Mouse (Mus musculus): ENCODE data around the gene Gm8773.
A peak's percentile ranks its signal among the peaks of the same experiment; 100 is the strongest.

Gm8773 gene

DNA sequence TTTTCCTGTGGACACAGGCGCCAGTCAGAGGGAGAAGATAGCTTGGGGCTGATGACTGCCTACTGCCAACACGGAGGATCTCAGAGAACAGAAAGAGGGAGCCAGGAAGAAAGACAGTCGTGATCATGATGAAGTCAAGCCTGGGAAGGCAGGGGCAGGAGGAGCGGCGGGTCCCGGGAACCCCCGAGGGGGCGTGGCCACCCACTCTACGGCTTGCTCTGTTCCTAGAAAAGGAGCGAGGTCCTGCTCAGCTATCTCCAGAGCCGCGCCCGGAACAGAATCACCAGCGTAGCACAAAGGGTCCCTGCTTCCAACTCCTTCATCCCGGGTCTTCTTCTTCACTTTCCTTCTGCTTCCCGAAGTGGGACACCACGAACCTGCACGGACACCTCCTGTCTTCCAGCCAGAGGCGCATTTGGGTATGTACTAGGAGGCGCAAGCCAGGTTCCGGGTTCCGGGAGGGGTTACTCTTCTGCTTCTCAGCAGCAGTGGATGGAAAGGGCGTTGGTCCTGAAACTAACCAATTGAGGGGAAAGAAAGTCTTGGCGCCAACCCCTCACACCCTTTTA, at the start of gene Gm8773:
Gene Gm8773 (plus strand): TSS at position 51 of the 569 bp plus-strand sequence.
- DNase-seq, result no peak

GRCm38 (mm10) chr5:5533656-5534420, 39.8 kb upstream of the Gm8773 start:
- DNase-seq, result no peak

GRCm38 (mm10) chr5:5536131-5536530, 37.5 kb upstream of the Gm8773 start:
- no peak for DNase-seq

GRCm38 (mm10) chr5:5539771-5540170, 33.8 kb upstream of the Gm8773 start:
- no peak for DNase-seq

GRCm38 (mm10) chr5:5540385-5540784, 33.2 kb upstream of the Gm8773 start:
- no peak for DNase-seq

- no peak for DNase-seq
Observed at GRCm38 (mm10) chr5:5551110-5551509, 22.5 kb upstream of the Gm8773 start.

DNA sequence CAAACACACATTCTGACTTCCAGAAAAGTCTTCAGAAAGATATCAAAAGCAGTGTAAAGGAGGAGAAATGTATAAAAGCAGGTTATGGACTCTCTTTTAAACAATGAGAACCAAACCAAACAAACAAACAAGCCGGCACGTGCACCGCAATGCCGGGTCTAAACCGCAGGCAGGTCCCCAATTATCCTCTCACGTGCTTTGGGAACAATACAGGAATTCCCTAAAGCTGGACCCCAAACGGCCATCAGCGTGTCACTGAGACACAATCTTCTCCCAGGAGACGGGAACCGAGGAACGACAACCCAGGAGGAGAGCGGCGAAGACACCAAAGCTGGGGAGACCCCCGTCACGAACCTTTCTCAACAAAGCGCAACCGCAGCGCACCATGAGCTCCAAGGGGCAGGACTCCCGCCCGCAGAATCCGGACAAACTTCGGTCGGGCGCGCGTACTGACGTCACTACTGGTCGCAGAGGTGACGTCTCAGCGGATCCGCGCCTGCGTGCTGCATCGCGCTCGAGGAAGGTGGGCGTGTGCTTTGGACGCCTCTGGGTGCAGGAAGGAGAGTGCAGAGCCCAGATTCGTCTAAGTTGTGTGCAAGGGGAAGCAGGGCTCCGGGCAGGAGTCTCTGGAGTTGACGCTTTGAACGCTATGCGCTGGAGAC, 14.4 kb upstream of the Gm8773 start, which contains the start of gene Gtpbp10:
Gene Gtpbp10 (minus strand): TSS at position 460 of the 662 bp plus-strand sequence.
- DNase-seq, result peak; percentile 98

DNA sequence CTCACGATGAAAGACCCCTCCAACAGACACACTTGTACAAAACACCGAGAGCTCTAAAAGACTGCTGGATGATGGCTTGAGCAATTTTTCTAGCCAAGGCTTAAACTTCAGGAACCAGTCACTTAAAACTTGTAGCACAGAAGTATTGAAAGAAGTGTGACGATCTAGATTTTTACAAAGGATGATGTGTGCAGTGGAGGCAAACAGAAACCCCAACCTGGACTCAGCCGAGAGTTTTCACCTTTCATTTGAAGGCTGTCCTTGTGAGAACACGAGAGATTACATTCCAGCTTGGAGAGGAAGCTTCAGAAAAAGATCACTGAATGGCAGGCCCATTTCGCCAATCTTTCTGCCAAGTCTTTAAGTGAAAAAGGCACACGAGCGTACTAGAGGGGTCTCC, 13.8 kb upstream of the Gm8773 start:
- no peak for DNase-seq

DNA sequence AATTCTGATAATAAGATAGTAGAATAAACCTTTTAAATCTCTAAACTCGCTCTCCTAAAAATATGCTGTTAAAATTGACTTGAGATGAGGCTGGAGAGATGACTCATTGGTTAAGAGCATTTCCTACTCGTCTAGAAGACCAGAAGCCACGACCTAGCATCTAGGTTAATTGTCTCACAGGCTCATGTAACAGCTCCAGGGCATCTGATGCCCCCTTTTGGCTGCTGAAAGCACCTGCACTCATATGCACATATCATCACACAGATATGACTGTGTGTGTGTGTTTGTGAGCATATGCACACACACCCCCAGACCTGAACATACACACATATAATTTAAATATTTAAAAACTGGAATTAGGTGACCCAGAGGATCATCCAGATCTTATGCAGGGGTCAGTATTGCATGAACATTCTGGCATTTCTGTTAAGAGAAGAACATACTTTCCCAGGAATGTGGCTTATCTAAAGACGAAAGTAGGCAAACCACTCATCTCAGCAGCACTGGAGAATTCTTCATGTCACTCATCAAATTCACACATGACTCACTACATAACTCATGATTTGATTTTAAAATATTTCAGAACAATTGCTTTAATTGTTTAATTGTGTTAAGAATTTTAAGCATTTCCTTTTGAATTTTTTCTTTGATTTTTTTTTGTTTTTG, 12.4 kb upstream of the Gm8773 start:
- DNase-seq, result no peak

DNA sequence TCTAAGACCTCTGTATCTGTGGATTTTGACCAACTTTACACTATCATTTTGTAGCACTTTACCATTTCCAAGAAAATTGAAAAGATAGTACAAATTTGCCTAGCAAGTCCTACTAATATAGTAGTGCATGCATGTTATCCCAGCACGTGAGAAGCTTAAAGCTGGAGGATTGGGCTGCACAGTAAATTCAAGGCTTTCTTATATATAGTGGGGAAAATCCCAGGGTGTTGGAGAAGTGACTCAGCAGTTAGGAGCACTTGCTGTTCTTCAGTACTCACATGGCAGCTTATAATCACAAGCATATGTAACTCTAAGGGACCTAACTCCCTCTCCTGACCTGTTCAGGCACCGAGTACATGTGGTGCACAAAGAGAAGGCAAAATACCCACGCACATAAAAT, 11.2 kb upstream of the Gm8773 start:
- no peak for DNase-seq

DNA sequence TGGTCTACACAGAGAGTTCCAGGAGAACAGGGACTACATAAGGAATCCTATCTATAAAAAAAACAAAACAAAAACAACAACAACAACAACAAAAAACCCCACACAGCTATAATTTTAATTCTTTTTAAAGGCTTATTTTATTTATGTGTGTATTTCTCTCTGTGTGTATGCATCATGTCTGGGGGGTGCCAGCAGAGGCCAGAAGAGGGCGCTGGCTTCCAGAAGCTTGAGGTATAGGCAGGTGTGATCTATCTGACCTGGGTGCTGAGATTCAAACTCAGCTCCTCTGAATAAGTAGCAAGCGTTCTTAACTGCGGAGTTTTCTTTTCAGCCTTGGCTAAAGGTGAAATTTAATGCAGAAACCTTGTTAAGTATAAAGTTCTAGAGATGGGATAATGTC, 14.1 kb downstream of the Gm8773 start:
- DNase-seq, result no peak

- no peak for DNase-seq
Observed at GRCm38 (mm10) chr5:5610540-5610939, 36.9 kb downstream of the Gm8773 start.

GRCm38 (mm10) chr5:5618329-5618728, 44.7 kb downstream of the Gm8773 start:
- no peak for DNase-seq

DNA sequence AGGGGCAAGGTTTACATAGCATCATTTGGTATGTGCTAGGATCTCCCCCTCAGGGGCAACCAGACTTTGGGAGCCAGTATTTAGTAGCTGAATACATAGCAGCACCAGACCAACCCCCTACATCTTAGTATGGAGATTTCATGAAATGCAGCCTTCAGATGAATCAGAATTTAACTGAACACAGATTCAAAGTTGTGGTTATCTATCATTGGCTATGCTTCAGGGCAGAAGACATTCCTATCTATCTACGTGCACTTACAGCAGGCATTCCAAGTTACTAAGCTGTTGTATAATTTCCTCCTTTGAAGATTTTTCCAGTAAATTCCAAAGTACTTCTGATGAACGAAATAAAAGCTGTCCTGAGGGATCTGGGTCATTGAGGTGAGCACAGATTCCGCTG, 51.9 kb downstream of the Gm8773 start:
- DNase-seq, result no peak
